Mouse (Mus musculus): Measurements from ENCODE around the gene Mpi.

The Mpi gene

GRCm38 (mm10) chr9:57521056-57521911 is 31.3 kb downstream of the Mpi start, which contains the start of gene Cox5a:
TSS of gene Cox5a (plus strand) at chr9:57521274.
- CTCF ChIA-PET: interaction anchor here (0.5 to 2.0 kb wide), 20 partner anchors 10 to 630 kb away, joined by 3 to 8 read pairs (median 4); partner anchors contain the start of genes Rpp25 (in 2 of the 4), Csk (in 1 of the 4) and Man2c1 (in 1 of the 4)

GRCm38 (mm10) chr9:57520375-57521055 is 32.0 kb downstream of the Mpi start:
- ChIA-PET POLR2A (interaction anchor here (0.5 to 7.3 kb wide), 103 partner anchors 8 to 1396 kb away, joined by 3 to 169 read pairs (median 4); partner anchors contain the start of genes Rpp25 (in 4 of the 4), Scamp5 (in 4 of the 4), Ppcdc (in 3 of the 4) and 1700017B05Rik (in 2 of the 4)), CTCF (interaction anchor here (0.5 to 2.0 kb wide), 19 partner anchors 10 to 629 kb away, joined by 3 to 8 read pairs (median 3); partner anchors contain the start of genes Rpp25 (in 2 of the 4) and Man2c1 (in 1 of the 4))

More at GRCm38 (mm10) chr9:57521056-57521911, 31.3 kb downstream of the Mpi start, which contains the start of gene Cox5a:
- POLR2A ChIA-PET: interaction anchor here (0.6 to 6.8 kb wide), 113 partner anchors 8 to 1397 kb away, joined by 3 to 102 read pairs (median 4); partner anchors contain the start of genes Rpp25 (in 4 of the 4), Scamp5 (in 4 of the 4), 1700017B05Rik (in 2 of the 4) and Fam219b (in 2 of the 4)

DNA sequence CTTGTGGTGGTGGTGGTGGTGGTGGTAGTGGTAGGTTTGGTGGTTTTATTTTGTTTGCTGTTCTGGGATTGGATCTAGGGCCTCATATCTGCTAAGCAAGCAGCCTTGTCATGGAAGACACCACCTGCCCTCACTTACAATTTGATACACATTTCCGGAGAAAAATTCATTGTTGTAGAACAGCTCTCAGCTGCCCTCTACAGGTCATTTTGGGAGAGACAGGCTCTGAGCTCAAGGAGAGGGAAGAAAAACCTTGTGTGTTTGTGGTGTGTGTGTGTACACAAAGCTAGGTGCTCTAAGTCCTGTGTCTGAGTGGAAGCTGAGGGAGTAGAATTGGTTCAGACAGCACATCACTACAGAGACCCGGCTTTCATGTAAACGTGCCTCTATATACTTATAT is 35.5 kb downstream of the Mpi start:
- CTCF ChIA-PET: interaction anchor here (0.6 to 5.2 kb wide), 67 partner anchors 9 to 1811 kb away, joined by 3 to 80 read pairs (median 4); partner anchors contain the start of genes Rpp25 (in 2 of the 4), 1700017B05Rik (in 1 of the 4), Csk (in 1 of the 4) and Man2c1 (in 1 of the 4)

GRCm38 (mm10) chr9:57510577-57510976 is 42.0 kb downstream of the Mpi start:
- POLR2A ChIA-PET: interaction anchor here (0.6 to 10.5 kb wide), 55 partner anchors 8 to 1694 kb away, joined by 3 to 203 read pairs (median 4); partner anchors contain the start of genes Cox5a (in 4 of the 4), Scamp5 (in 3 of the 4), Ppcdc (in 2 of the 4) and Csk (in 1 of the 4)

More for the DNA sequence above, 35.5 kb downstream of the Mpi start:
- POLR2A ChIA-PET: interaction anchor here (0.6 to 10.5 kb wide), 45 partner anchors 9 to 566 kb away, joined by 3 to 203 read pairs (median 5); partner anchors contain the start of genes Rpp25 (in 4 of the 4), 1700017B05Rik (in 1 of the 4), Csk (in 1 of the 4) and Ppcdc (in 1 of the 4)

DNA sequence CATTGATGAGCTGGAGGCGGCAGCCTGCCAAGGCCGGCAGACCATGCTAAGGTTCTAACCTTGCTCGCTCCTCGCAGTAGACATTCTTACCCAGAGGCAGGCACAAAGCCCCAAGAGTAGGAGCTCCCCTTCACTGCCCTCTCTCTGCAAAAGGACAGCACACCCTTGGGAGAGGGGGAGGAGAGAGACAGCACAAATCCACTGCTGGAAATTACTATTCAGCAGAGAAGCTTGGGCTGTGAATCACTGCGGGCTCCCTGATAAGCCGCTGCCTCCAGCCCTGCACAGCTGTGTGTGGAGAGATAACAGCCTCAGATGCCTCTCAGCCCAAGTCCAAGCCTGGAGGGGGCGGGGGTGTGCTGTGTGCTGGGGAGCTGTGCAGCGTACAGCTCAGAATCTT is 46.9 kb downstream of the Mpi start:
- ChIA-PET CTCF (interaction anchor here (0.5 to 3.3 kb wide), 13 partner anchors 9 to 46 kb away, joined by 3 to 32 read pairs (median 7); no protein-coding TSS in a partner anchor), POLR2A (interaction anchor here (0.6 to 11.7 kb wide), 53 partner anchors 9 to 1076 kb away, joined by 3 to 203 read pairs (median 5); partner anchors contain the start of genes Cox5a (in 3 of the 4), Ppcdc (in 2 of the 4), Scamp5 (in 2 of the 4) and 1700017B05Rik (in 1 of the 4))

More at GRCm38 (mm10) chr9:57510577-57510976, 42.0 kb downstream of the Mpi start:
- CTCF ChIA-PET: interaction anchor here (0.6 to 2.0 kb wide), 13 partner anchors 8 to 471 kb away, joined by 3 to 16 read pairs (median 3); partner anchors contain the start of genes Cox5a (in 1 of the 4), Csk (in 1 of the 4) and Fam219b (in 1 of the 4)

DNA sequence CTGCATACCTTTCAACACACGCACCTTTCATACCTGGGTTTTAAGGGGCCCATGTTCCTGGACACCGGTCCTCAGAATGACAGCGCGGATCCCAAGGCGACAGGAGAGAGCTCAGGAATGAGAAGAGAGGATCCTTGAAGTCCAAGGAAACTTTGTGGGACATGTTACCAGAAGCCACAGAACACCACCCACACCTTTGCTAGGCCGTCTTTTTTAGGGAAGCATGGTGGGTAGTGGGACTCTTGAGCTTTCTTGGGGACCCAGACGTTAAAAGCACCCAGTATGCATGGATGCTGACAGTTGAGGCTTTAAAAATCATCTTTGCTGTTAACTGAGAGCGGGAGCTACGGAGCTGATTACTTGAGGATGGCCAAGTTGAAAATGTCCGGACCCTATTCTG is 47.7 kb downstream of the Mpi start:
- CTCF ChIA-PET: interaction anchor here (0.6 to 3.3 kb wide), 9 partner anchors 10 to 46 kb away, joined by 3 to 32 read pairs (median 8); no protein-coding TSS in a partner anchor
- POLR2A ChIA-PET: interaction anchor here (0.7 to 11.7 kb wide), 36 partner anchors 9 to 1077 kb away, joined by 3 to 203 read pairs (median 8); partner anchors contain the start of genes Cox5a (in 3 of the 4), Ppcdc (in 2 of the 4), 1700017B05Rik (in 1 of the 4) and Csk (in 1 of the 4)

DNA sequence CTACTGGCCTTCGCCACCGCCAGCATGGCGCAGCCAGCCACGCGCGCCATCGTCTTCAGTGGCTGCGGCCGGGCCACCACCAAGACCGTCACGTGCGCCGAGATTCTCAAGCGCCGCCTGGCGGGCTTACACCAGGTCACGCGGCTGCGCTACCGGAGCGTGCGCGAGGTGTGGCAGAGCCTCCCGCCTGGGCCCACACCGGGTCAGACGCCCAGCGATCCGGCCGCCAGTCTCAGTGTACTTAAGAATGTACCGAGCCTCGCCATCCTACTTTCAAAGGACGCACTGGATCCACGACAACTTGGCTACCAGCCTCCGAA is 48.2 kb downstream of the Mpi start:
- CTCF ChIA-PET: interaction anchor here (0.9 to 3.3 kb wide), 13 partner anchors 13 to 576 kb away, joined by 3 to 32 read pairs (median 8); partner anchors contain the start of genes Cox5a (in 2 of the 4) and Snx33 (in 1 of the 4)
- POLR2A ChIA-PET: interaction anchor here (0.5 to 11.7 kb wide), 93 partner anchors 9 to 1078 kb away, joined by 3 to 203 read pairs (median 6); partner anchors contain the start of genes Cox5a (in 4 of the 4), Scamp5 (in 4 of the 4), Mpi (in 2 of the 4) and Ppcdc (in 2 of the 4)

DNA sequence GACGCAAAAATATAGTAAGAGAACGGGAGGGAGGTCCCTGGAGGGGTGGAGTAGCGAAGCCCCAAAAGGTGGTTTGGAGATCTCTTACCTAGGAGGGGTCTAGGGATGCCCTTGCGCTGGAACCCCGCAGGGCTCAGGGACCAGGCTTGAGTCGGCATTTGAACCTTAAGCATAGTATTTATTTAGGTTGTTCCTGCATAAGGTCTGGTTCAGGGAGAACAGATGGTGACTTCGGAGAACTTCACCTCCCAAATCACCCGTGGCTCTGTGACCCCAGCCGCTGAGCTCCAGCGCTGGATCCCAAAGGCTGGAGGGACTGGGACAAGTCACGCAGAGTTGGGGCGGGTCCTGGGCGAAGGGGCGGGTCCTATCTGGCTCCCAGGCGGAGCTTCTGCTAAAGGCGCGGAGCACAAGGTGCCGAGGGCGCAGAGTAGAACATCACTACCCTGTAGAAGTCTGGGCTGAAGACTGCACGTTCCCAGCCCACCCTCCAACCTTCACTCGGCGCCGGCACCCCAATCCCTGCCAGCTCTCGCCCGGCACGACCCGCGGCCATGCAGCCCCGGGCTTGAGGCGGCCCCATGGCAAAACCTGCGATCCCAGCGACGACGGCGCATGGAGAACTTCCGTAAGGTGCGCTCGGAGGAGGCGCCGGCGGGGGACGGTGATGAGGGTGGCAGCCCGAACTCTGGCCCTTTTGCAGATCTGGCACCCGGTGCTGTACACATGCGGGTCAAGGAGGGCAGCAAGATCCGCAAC is 48.8 kb downstream of the Mpi start, which contains the start of gene Rpp25:
TSS of gene Rpp25 (plus strand) at position 405 of the 759 bp plus-strand sequence.
- ChIA-PET POLR2A (interaction anchor here (0.5 to 11.7 kb wide), 140 partner anchors 8 to 1344 kb away, joined by 3 to 203 read pairs (median 5); partner anchors contain the start of genes Cox5a (in 4 of the 4), Scamp5 (in 4 of the 4), Ppcdc (in 3 of the 4) and Csk (in 2 of the 4)), CTCF (interaction anchor here (0.5 to 3.3 kb wide), 17 partner anchors 11 to 577 kb away, joined by 3 to 24 read pairs (median 5); partner anchors contain the start of genes Cox5a (in 2 of the 4), Csk (in 1 of the 4) and Snx33 (in 1 of the 4))

- POLR2A ChIA-PET: interaction anchor here (0.6 to 11.7 kb wide), 141 partner anchors 7 to 1343 kb away, joined by 3 to 203 read pairs (median 5); partner anchors contain the start of genes Cox5a (in 4 of the 4), Scamp5 (in 4 of the 4), Ppcdc (in 3 of the 4) and Csk (in 2 of the 4)
- CTCF ChIA-PET: interaction anchor here (0.5 to 3.3 kb wide), 22 partner anchors 7 to 576 kb away, joined by 3 to 24 read pairs (median 4); partner anchors contain the start of genes Cox5a (in 2 of the 4), Csk (in 1 of the 4) and Snx33 (in 1 of the 4)
These were observed 49.5 kb downstream of the Mpi start for GRCm38 (mm10) chr9:57502911-57503621.

- POLR2A ChIA-PET: interaction anchor here (0.8 to 11.7 kb wide), 32 partner anchors 9 to 429 kb away, joined by 3 to 203 read pairs (median 7); partner anchors contain the start of genes Cox5a (in 4 of the 4), Ppcdc (in 2 of the 4), Scamp5 (in 2 of the 4) and Mpi (in 1 of the 4)
- CTCF ChIA-PET: interaction anchor here in 3 of 4 experiments (0.6 to 2.9 kb wide), 9 partner anchors 9 to 240 kb away, joined by 3 to 24 read pairs (median 4); partner anchors contain the start of genes 1700017B05Rik (in 1 of the 3) and Scamp5 (in 1 of the 3)
These were observed 50.7 kb downstream of the Mpi start for GRCm38 (mm10) chr9:57501861-57502260.

DNA sequence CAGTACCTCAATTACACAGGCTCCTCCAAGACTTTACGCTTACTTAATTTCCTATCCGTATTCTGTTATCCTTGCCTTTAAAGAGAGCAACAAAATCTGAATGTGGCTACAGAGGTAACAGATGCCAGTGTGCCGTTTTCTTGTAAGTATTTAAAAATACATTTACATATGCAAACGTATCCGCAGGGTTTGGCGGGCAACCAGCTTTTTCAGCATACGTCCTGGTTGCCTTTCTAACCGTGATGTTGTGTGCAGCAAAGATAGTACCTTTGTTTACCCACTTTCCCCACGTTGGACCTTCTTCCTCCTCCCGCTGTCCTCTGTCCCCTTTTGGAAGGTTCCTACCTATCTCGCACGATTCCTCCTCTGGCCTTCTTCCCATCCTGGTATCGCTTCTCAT is 51.1 kb downstream of the Mpi start:
- ChIA-PET POLR2A (interaction anchor here (0.5 to 11.7 kb wide), 32 partner anchors 9 to 428 kb away, joined by 3 to 203 read pairs (median 6); partner anchors contain the start of genes Cox5a (in 4 of the 4), Ppcdc (in 2 of the 4), Scamp5 (in 2 of the 4) and Mpi (in 1 of the 4)), CTCF (interaction anchor here in 2 of 4 experiments (0.7 to 2.9 kb wide), 4 partner anchors 16 to 51 kb away, joined by 3 to 24 read pairs (median 10); partner anchors contain the start of gene Scamp5 (in 1 of the 2))

- ChIA-PET CTCF (interaction anchor here (0.6 to 1.8 kb wide), 8 partner anchors 13 to 68 kb away, joined by 3 to 7 read pairs (median 4); no protein-coding TSS in a partner anchor), POLR2A (interaction anchor here (0.6 to 11.7 kb wide), 14 partner anchors 12 to 464 kb away, joined by 3 to 203 read pairs (median 6); partner anchors contain the start of gene Cox5a (in 2 of the 4))
These were observed 54.0 kb downstream of the Mpi start for GRCm38 (mm10) chr9:57498536-57498935.

DNA sequence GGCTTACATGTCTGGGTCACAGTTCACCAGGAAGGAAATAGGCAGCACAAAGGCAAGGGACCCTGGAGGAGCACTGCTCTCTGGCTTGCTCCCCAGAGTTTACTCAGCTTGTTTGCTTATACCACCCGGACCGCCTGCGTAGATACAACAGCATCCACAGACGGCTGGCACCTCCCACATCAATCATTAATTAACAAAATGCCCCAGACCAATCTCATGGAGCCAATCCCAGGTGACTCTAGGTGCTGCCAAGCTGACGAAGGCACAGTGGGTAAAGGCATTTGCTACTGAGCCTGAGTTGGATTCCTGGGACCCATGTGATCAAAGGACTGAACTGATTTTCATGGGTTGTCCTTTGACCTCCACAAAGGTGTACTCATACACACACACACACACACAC is 55.3 kb downstream of the Mpi start:
- CTCF ChIA-PET: interaction anchor here in 3 of 4 experiments (1.3 to 1.9 kb wide), 5 partner anchors 11 to 20 kb away, joined by 3 to 7 read pairs (median 6); no protein-coding TSS in a partner anchor
- POLR2A ChIA-PET: interaction anchor here in 3 of 4 experiments (0.7 to 11.7 kb wide), 16 partner anchors 7 to 56 kb away, joined by 3 to 203 read pairs (median 4); partner anchors contain the start of genes Cox5a (in 2 of the 3) and Rpp25 (in 1 of the 3)

DNA sequence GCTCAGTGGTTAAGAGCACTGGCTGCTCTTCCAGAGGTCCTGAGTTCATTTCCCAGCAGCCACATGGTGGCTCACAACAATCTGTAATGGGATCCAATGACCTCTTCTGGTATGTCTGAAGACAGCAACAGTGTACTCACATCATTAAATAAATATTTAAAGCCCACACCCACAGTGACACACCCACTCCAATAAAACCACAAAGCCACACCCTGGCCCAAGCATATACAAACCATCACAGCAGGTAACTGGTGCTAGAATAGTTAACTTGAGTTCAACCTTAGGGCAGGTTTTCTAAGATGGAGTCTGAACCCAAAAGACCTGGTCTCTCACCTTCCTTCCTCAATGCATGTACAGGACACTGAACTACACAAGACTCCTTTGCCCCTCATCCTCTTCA is 57.6 kb downstream of the Mpi start:
- ChIA-PET CTCF (interaction anchor here in 3 of 4 experiments (0.6 to 1.9 kb wide), 3 partner anchors 10 to 90 kb away, joined by 3 to 9 read pairs (median 4); no protein-coding TSS in a partner anchor), POLR2A (interaction anchor here in 3 of 4 experiments (0.7 to 3.9 kb wide), 11 partner anchors 9 to 27 kb away, joined by 3 to 46 read pairs (median 7); partner anchors contain the start of genes Rpp25 (in 3 of the 3), Cox5a (in 1 of the 3) and Scamp5 (in 1 of the 3))
